Comparison of ENCODE assay signal across 21 mouse cellular contexts in the genomic region with DNA sequence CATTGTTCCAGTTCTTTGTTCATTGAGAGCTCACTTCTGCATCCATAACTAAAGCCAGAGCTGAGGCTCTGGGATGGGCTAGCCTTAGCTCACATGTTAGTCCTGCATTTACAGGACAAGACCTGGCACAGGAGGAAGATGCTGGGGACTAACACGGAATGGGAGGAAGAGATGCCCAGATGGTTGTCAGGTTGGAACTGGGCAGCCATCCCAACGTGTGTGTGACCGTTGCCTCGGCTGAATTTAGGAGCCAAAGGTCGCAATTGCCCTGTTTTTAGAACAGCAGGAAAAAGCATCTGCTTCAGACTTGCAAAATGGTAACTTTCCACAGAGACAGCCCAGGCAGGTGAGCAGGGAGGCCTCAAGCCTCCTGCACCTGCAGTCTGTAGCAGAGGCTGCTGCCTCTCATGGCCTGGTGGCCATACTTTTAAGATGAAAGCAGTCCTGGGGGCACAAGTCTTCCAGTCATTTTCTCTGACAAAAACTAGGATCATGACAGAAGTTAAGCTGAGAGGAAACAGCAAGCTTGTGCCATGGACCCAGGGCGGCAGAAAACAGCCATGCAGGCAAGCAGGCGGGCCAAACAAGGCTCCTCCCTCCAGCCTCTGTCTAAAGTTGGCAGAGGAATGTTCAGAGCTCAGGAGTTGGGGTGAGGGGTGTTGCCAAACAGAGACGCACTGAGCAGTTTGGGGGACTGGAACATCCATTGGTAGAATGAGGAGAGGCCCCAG. TPM values are rescaled to one million over a fixed set of nuclear protein-coding genes. Genes with fewer than 3 reads are reported as not detected.
DNase-seq lines count a peak whose midpoint lies in the region; ATAC-seq lines count a peak whose summit lies in the region.
"Had no signal": no experiment of that assay in that cellular context is flagged by ENCODE, and none has a peak within 500 bp of the region (broad histone marks: within the 10 kb centered on the region; RNA-seq: fewer than 3 reads in every experiment).

No protein-coding gene starts in this region.

- no peaks in the 10 kb centered on the region for H3K4me1 ChIP-seq in midbrain, embryonic 11.5 days (ENCODE audit: control insufficient read depth, insufficient read depth, low read length)
- peaks cover 12% of the 10 kb centered on the region for H3K4me1 ChIP-seq in midbrain, embryonic 10.5 days
- H3K4me1 ChIP-seq: limb, embryonic 12.5 days; stomach, embryonic 15.5 days had no signal

- H3K36me3 ChIP-seq in midbrain, embryonic 11.5 days (ENCODE audit: control insufficient read depth, insufficient read depth, low read length): no peaks in the 10 kb centered on the region
- H3K36me3 ChIP-seq in midbrain, embryonic 10.5 days: no peaks in the 10 kb centered on the region
- H3K36me3 ChIP-seq: limb, embryonic 12.5 days; stomach, embryonic 15.5 days had no signal

- peak; percentile 81 for DNase-seq in cerebellum, adult 11-12 months
- peak; percentile 49 for DNase-seq in midbrain, embryonic 11.5 days (ENCODE audit: low spot score, missing footprints)
- DNase-seq in midbrain, embryonic 10.5 days (ENCODE audit: low spot score): no peak
- DNase-seq in kidney, adult 9 months: peak; percentile 87
- no peak for DNase-seq in left cerebral cortex, postnatal 25 days (ENCODE audit: low spot score in 2 of 2)
- DNase-seq in T-cell, adult 2 months (ENCODE audit: low spot score): no peak
- no peak for DNase-seq in lung, postnatal 25 days (ENCODE audit: low spot score)
- DNase-seq: adrenal gland, adult 2 months; embryo, embryonic 11 days; forebrain, postnatal 0 days; gastrocnemius, postnatal 10 days; lung, postnatal 14 days; midbrain, embryonic 14.5 days; thymus, postnatal 36 days had no signal

- H3K9me3 ChIP-seq in midbrain, embryonic 11.5 days (ENCODE audit: control insufficient read depth, low read length): no peaks in the 10 kb centered on the region
- H3K9me3 ChIP-seq in midbrain, embryonic 10.5 days (replicated peaks): no peaks in the 10 kb centered on the region
- H3K9me3 ChIP-seq: stomach, embryonic 15.5 days had no signal

- no peaks in the 10 kb centered on the region for H3K27me3 ChIP-seq in midbrain, embryonic 11.5 days (ENCODE audit: control insufficient read depth, insufficient read depth, low read length)
- H3K27me3 ChIP-seq in midbrain, embryonic 10.5 days (ENCODE audit: low read depth, poor library complexity, severe bottlenecking): no peaks in the 10 kb centered on the region
- H3K27me3 ChIP-seq: limb, embryonic 12.5 days; stomach, embryonic 15.5 days had no signal

- no peak overlapping the region for H3K4me3 ChIP-seq in midbrain, embryonic 11.5 days (ENCODE audit: low read depth, low read length)
- H3K4me3 ChIP-seq in midbrain, embryonic 10.5 days: no peak overlapping the region
- H3K4me3 ChIP-seq: limb, embryonic 12.5 days; stomach, embryonic 15.5 days had no signal

- intact Hi-C loops in left cerebral cortex, postnatal 25 days (cut with DNase I): no loop called here

- no peak overlapping the region for H3K9ac ChIP-seq in midbrain, embryonic 11.5 days (ENCODE audit: low read length)
- H3K9ac ChIP-seq: forebrain, postnatal 0 days; limb, embryonic 12.5 days; stomach, embryonic 15.5 days had no signal

- no peak overlapping the region for H3K4me2 ChIP-seq in midbrain, embryonic 11.5 days
- H3K4me2 ChIP-seq: heart, embryonic 11.5 days; limb, embryonic 12.5 days; stomach, embryonic 15.5 days had no signal

- H3K27ac ChIP-seq in midbrain, embryonic 11.5 days (ENCODE audit: low read depth, low read length): no peak overlapping the region
- H3K27ac ChIP-seq in midbrain, embryonic 10.5 days (replicated peaks): no peak overlapping the region
- H3K27ac ChIP-seq: limb, embryonic 12.5 days; stomach, embryonic 15.5 days had no signal

- ATAC-seq in cerebellum, adult (ENCODE audit: insufficient number of reproducible peaks, low FRiP score, low TSS enrichment): no peak; the same call in 1 of the 2 replicates
- ATAC-seq in midbrain, embryonic 11.5 days (ENCODE audit: low FRiP score): no peak
- ATAC-seq: forebrain, postnatal 0 days; inflammation-experienced regulatory T-cells, adult 6 months had no signal

- WGBS in midbrain, embryonic 11.5 days: 72% methylated on average over 8 of the region's 8 CpGs
- 78% methylated on average over 8 of the region's 8 CpGs for WGBS in midbrain, embryonic 10.5 days

RNA-seq across cellular contexts. Expression of gene Gstp3, which starts 4.0 kb away (rescaled TPM):
- polyA plus RNA-seq in midbrain, embryonic 11.5 days (2014; fragmentation: Nextera tagmentation; extraction: Ambion mirVana): not detected in 2 replicates
- polyA plus RNA-seq in midbrain, embryonic 10.5 days (2016; fragmentation: Nextera tagmentation; extraction: Ambion mirVana): 0.23 TPM in 1 of 2 replicates, not detected in the other
- not detected for total RNA-seq in left cerebral cortex, postnatal 25 days (2021)
- total RNA-seq: forebrain, postnatal 0 days; layer of hippocampus, postnatal 14 days had no signal
- polyA plus RNA-seq: forebrain, postnatal 0 days; limb, embryonic 12.5 days; midbrain, embryonic 14.5 days had no signal

RNA-seq across cellular contexts. Expression of gene Gstp2, which starts 9.6 kb away (rescaled TPM):
- 1.1 and 3.8 TPM in 2 replicates for polyA plus RNA-seq in midbrain, embryonic 11.5 days (2014; fragmentation: Nextera tagmentation; extraction: Ambion mirVana)
- 1.0 and 2.8 TPM in 2 replicates for polyA plus RNA-seq in midbrain, embryonic 10.5 days (2016; fragmentation: Nextera tagmentation; extraction: Ambion mirVana)
- total RNA-seq in left cerebral cortex, postnatal 25 days (2021): 10 to 100 TPM; 30.7 to 33.1 TPM
- total RNA-seq: hematopoietic stem cell, adult 5-6 weeks had no signal

RNA-seq across cellular contexts. Expression of gene Gstp1, which starts 17.6 kb away (rescaled TPM):
- 337 and 342 TPM in 2 replicates for polyA plus RNA-seq in midbrain, embryonic 11.5 days (2014; fragmentation: Nextera tagmentation; extraction: Ambion mirVana)
- 400 and 417 TPM in 2 replicates for polyA plus RNA-seq in midbrain, embryonic 10.5 days (2016; fragmentation: Nextera tagmentation; extraction: Ambion mirVana)
- total RNA-seq in left cerebral cortex, postnatal 25 days (2021): 100 to 1,000 TPM; 266 to 294 TPM

RNA-seq across cellular contexts. Expression of gene Cabp2, which starts 26.0 kb away (rescaled TPM):
- polyA plus RNA-seq in midbrain, embryonic 11.5 days (2014; fragmentation: Nextera tagmentation; extraction: Ambion mirVana): not detected in 2 replicates
- polyA plus RNA-seq in midbrain, embryonic 10.5 days (2016; fragmentation: Nextera tagmentation; extraction: Ambion mirVana): not detected in 2 replicates
- not detected for total RNA-seq in left cerebral cortex, postnatal 25 days (2021)
- total RNA-seq: adrenal gland, adult 2 months; forebrain, postnatal 0 days; gastrocnemius, postnatal 10 days; hematopoietic stem cell, adult 5-6 weeks; layer of hippocampus, postnatal 14 days had no signal
- polyA plus RNA-seq: adrenal gland, adult 2 months; forebrain, postnatal 0 days; heart, embryonic 11.5 days; inflammation-experienced regulatory T-cells, adult 6 months; limb, embryonic 12.5 days; midbrain, embryonic 14.5 days had no signal

RNA-seq across cellular contexts. Expression of gene Cdk2ap2, which starts 41.6 kb away (rescaled TPM):
- 60.8 and 73.5 TPM in 2 replicates for polyA plus RNA-seq in midbrain, embryonic 11.5 days (2014; fragmentation: Nextera tagmentation; extraction: Ambion mirVana)
- polyA plus RNA-seq in midbrain, embryonic 10.5 days (2016; fragmentation: Nextera tagmentation; extraction: Ambion mirVana): 76.2 and 82.5 TPM in 2 replicates
- 10 to 100 TPM; 31.8 to 35.3 TPM for total RNA-seq in left cerebral cortex, postnatal 25 days (2021)

Comparison
In these comparisons a context has a peak if more than half of its experiments do, and no peak if none do; other contexts are left out.
1. DNase-seq: peak in cerebellum, adult 11-12 months (single experiment), midbrain, embryonic 11.5 days (single experiment) and kidney, adult 9 months (single experiment); none in midbrain, embryonic 10.5 days (single experiment), left cerebral cortex, postnatal 25 days (0 of 2), T-cell, adult 2 months (single experiment) and lung, postnatal 25 days (single experiment).